Mouse (Mus musculus) liver, postnatal 0 days (tissue): Measurements from ENCODE around the gene Tgm1.

Source experiments
- CTCF ChIP-seq: sonication (generic); IDR thresholded peaks from 2 replicates; pipeline ENCODE4 v1.5.1; 2016; ENCODE audit warnings: antibody characterized with exemption, low read depth
- EP300 ChIP-seq: IDR thresholded peaks from 2 replicates; pipeline ENCODE4 v1.6.1; 2016; ENCODE audit warnings: antibody characterized with exemption, low read depth, mild to moderate bottlenecking

- no peak for TF ChIP-seq CTCF
- no peak for TF ChIP-seq EP300
Measured at GRCm38 (mm10) chr14:55671486-55671832, 42.3 kb downstream of the Tgm1 start.
